Mouse (Mus musculus) frontal cortex, postnatal 14 days (tissue): ENCODE data around the gene Tmem200a.

Experiments
- DNase-seq, 2 experiments: peaks; one replicate each; pipeline ENCODE4 v3.0.0; 2022; ENCODE audit warnings: low spot score in 2 of 2

Gene Tmem200a

DNA sequence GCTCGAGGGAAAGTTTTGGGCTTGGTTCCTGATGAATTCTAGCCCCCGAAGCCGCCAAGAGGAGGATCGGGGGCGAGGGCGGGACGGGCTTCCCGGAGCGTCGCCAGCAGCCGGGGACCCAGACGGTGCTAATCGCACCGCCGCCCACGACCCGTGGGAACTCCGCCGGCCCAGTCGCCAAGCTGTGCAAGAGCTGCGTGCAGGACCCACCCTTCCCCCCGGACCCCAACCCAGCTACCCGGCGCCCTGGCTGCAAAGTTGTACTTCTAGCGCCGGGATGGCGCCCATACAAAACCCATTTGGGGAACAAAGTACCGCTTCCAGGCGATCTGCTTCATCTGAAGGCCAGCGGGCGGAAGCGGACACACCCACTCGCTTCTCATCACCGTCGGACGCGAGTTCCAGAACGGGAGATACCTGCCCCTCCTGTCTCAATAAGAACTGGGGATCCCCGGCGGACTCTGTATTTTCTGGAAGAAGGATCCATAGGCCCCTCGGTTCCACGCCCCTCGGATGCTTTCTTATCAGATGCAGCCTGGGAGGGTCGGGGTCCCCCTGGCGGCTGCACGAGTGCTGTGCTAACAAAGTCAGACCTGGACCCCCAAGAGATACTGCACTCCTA lies at the start of gene Tmem200a:
TSS of gene Tmem200a (minus strand) at position 532 of the 622 bp plus-strand sequence.
- peak; percentile 63 to 66 for DNase-seq

DNA sequence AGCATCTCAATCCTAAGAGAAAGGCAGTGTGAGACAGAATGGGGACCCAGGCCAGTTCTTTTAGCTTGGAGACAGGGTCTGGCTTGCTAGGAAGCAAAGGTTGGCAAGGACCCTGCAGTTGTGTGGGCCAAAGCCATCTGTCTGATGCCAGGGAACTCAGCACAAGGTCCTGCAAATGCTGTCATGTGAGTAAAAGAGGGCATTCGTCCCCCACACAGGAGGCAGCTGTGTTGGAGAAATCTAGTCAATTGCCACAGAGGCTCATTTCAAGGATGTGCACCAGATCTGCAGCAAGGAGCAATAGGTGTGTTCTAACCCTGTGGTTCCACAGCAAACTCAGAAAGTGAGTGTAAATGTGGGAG lies 41.0 kb upstream of the Tmem200a start:
- DNase-seq = peak in 1 of 2 experiments; percentile 10

DNA sequence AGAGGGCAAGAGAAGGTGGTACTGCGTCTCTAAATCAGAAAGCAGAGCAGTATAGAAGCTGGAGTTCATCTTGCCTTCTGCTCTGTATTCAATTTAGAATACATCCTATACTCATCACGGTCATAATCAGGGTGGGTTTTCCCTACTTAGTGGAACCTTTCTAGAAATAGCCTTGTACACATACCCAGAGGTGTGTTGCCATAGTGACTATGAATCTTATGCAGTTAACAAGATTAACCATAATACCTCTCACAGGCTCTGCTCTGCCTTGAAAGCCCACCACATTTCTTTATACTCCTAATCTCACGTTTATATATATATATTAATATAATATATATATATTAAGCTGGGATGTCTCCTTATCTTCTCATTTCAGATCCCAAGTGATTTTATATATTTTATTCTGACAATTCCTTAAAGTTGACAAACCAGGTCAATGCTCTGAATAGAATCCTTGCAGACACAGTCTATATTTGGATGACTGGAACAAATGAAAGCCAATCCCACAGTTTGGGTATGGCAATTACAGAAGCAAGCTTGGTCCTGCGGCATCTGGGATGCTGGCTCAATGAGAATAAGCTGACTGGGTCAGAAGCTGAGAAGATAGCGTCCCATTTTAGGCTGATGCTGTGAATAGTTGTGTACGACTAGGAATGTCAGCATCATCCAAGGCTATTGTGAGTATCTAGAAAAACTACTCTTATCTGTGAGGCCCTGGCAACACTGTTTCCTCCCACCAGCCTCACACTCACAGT lies 40.4 kb upstream of the Tmem200a start:
- DNase-seq = no peak

DNA sequence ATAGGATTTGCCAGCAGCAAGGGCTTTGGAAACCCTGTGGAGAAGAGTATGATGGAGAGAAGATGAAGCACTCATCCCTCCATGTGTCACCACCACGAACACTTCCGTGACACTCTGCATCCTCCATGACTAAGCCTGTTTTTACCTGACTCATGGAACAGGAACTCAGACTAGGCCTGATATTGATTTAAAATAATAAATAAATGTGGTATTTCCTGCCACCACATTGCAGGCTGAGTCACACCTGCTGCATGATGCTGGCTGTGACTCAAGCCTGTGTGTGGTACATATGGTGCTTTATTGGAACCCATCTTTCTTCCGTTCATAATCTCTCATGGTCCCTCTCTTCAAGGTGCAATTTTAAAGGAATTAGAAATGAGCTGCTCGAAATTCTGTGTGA lies 35.6 kb upstream of the Tmem200a start:
- DNase-seq = no peak

GRCm38 (mm10) chr10:26103330-26103982 lies 24.6 kb upstream of the Tmem200a start:
- no peak for DNase-seq

DNA sequence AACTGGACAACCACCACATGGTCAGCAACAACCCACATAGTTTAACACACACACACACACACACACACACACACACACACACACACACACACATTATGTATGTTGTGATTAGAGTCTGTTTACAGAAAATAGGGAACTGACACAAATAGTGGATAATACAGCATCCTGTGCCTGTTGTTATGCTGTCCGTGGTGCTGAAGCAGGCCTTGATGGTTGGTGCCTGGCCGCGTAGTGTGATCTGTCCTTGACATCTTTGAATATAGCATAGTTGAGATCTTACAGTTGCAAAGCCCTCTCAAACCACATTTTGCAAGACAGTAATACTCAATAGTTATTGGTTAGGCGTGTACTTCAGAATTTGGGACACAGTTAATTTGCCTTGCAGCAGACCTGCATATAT lies 3.2 kb upstream of the Tmem200a start:
- no peak for DNase-seq

GRCm38 (mm10) chr10:26079678-26080077 lies 826 bp upstream of the Tmem200a start:
- no peak for DNase-seq

GRCm38 (mm10) chr10:26077671-26078481 lies 976 bp downstream of the Tmem200a start, which contains the start of gene Gm9767:
TSS of gene Gm9767 (plus strand) at chr10:26078255.
- peak; percentile 7 to 25 for DNase-seq

DNA sequence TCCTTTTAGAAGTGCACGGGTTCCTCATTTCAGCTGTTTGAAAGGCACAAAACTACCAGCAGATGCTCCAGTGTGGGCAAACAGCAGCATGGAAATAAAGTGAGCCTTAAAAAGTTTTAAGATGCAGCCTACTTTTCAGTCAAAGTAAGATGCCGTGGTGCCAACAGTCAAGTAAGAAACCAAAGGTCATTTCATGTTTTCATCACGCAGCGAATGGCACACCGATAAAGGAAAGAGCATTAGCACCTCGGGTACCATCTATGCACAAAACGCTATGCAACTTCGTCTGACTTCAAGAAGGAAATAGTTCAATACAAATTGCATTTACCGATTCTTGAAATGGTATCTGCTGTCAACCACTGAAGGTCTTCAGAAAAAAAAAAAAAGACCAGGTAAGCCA lies 1.9 kb downstream of the Tmem200a start:
- DNase-seq = no peak

DNA sequence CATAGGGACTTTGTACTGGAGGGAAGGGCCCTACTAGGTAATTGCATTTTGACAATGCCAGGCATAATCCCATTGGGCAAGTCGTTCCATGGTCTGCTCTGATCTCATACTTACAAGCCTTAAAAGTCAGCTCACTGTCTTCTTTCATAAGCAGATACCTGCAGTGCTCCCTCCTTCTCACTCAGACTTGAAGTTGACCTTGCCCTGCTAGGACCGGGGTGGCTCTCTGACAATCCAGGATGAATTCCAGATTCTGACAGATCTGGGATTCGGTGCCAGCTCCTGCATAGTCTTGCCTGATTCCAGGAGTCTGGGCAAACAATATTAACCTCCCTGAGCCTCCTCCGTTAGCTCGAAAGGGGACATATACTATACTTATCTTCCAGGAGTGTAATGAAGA lies 6.9 kb downstream of the Tmem200a start:
- no peak for DNase-seq

GRCm38 (mm10) chr10:26063071-26063470 lies 15.8 kb downstream of the Tmem200a start:
- DNase-seq = no peak

DNA sequence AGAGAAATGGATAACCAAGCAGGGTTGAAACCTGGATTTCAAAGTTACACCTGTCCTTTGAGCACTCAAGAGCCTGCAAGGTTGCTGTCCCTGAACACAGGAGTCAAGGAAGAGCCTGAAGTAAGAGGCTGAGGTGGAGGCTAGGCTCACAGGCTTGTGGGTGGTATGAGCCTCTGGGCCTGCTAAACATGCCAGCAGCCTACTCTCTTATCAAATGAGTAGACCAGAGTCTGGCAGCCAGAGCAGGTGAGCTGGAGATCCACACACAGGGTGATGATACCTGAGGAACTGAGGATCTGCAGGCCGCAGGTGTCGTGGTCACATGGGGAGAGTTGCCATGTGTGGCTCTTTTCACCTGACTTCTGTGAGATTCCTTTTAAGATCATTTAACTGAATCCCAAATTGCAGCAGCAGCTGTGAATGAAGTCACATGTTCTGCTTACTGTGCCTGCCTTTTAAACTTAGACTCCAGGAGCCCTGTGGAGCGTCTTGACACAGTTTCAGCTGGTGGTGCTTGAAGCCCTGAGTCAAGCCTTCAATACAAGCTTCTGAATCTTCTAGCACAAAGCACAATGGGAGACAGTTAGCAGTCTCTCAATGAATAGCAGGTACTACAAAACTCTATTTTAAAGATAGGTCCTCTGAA lies 19.1 kb downstream of the Tmem200a start:
- no peak for DNase-seq

DNA sequence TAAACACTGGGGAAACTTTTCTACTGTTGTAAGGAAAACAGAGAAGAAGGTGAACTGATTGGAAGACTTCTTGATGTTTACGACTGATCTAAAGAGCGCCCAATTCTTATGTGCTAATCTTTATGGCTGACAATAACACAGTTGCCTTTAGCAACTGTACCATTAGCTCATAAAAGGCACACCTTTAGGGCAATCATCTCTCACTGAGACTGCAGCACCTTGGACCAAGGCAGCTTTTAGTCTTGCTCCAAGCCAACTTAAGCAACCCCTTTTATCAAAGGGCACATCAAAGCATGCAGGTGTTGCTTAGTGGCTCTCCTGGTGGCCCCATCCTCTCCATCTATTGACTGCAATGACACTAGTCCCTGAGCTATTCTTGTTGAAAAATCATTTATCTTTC lies 27.7 kb downstream of the Tmem200a start:
- DNase-seq = no peak

DNA sequence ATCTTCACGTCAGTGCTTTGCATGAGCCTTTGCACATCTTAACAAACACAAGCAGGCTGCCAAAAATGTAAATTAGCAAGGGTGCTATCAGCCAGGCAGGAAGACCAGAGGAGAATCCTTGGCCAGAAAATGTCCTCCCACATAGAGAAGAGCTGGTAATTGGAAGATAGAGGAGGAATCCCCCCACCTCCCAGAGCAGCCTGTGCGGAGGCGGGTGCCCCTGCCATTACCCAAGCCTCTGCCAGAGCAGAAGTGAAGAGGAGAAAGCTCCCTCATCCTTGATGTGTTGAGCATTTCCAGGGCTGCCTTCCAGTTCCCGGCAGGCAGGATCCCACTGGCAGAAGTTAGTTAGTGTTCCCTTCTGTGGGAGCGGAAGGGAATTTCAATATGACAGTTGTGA lies 43.9 kb downstream of the Tmem200a start:
- peak; percentile 60 to 76 for DNase-seq

- no peak for DNase-seq
These were observed 60.1 kb downstream of the Tmem200a start for GRCm38 (mm10) chr10:26018740-26019139.

DNA sequence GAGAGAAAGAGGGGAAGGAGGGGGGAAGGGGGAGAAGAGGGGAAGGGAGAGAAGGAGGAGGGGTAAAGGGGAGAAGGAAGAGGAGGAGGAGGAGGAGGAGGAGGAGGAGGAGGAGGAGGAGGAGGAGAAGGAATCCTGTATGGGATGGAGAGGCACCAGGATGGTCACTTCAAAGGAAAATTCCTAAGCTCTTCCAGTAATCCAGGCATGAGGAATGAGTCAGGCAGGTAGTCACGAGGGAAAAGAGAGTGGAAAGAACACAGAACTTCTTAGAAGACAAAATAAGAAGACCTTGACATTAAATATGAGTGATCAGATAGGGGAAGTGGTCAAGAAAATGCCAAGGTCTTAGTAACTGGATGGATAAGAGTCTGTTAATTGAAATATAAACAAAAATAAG lies 64.6 kb downstream of the Tmem200a start:
- no peak for DNase-seq

DNA sequence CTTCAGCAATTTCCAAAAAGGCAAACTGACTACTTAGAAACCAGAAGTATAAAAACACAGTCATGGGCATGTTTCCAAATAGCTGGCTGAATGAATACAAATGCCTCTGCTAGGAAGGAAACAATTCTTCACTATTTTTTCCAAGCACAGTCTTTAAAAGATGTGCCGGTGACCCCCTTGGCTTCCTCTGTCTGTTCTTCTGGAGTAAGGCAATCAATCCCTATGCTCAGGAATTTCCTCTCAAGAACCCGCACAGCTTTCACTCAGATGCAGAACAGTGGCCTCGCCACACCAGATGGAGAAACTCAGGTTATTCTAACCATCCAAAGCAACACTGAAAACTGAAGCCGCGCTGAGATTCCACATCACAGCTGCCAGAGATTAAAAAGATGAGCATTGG lies 69.9 kb downstream of the Tmem200a start:
- DNase-seq = no peak

DNA sequence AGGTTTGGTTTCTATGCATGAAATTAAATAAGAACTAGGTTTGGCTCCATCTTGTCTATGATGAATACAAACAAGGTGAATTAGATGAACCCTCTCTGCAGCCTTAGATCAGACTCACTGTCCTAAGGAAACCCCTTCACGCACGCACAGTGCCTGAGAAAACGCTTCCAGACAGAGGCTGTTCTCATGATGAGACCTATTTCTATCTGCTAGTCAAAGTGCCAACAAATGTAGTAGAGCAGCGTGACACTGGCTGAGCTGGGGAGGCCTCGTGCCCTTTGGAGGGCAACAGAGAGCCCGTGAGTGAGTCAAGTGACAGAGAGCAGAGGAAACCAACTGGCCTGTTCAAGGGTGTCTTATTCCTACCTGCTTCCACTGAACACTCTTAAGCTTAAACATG lies 73.4 kb downstream of the Tmem200a start:
- no peak for DNase-seq

DNA sequence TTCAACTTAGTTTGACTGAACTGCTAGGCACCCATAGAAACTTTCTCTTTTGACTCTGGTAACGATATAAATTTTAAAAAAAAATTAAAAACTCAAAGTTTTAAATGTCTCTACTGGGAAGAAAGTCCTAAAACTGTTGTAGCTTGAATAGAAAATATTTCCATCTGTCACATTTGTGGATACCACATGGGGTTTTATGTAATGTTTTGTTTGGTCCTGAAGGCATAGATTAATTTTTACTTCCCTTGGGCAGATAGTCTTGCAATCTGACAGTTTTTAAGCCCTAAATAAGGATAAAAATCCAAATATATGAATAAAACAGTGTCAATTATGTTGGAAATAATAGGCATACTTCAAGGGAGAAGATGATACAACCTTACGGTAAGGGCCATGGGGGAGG lies 78.0 kb downstream of the Tmem200a start:
- DNase-seq = no peak

GRCm38 (mm10) chr10:25999291-25999930 lies 79.4 kb downstream of the Tmem200a start:
- DNase-seq = no peak

GRCm38 (mm10) chr10:25984056-25984455 lies 94.8 kb downstream of the Tmem200a start:
- DNase-seq = no peak
